Mouse (Mus musculus) cerebellum, adult 2 months (tissue): ENCODE results near the gene Gm3417.
"Not testable (repeated sequence)": the region's sequence is repeated elsewhere in the genome, so short reads cannot be mapped to it uniquely, and the experiment has no call there.

Experiments
- CTCF ChIP-seq: fragments of 200-500 bp; IDR thresholded peaks from 2 replicates; pipeline ENCODE4 v1.5.1; 2011; ENCODE audit warnings: low read depth, mild to moderate bottlenecking, control low read depth, low read length, moderate library complexity, borderline replicate concordance; ENCODE audit not compliant: insufficient read depth
- POLR2A ChIP-seq: fragments of 200-500 bp; IDR thresholded peaks from 2 replicates; pipeline ENCODE4 v1.6.1; 2011; ENCODE audit warnings: low read length, control low read depth, borderline replicate concordance; ENCODE audit not compliant: insufficient read depth

GRCm38 (mm10) chr17:15009088-15009487 lies 30.5 kb upstream of the Gm3417 start:
- TF ChIP-seq CTCF, POLR2A: not testable (repeated sequence)
